Mouse (Mus musculus) layer of hippocampus, postnatal 36 days (tissue): ENCODE measurements around the gene Metap2. TPM values are rescaled to one million over a fixed set of nuclear protein-coding genes. Genes with fewer than 3 reads are reported as not detected.
"Not testable (repeated sequence)": the region's sequence is repeated elsewhere in the genome, so short reads cannot be mapped to it uniquely, and the experiment has no call there.

Experiments used
- DNase-seq, 2 experiments: peaks; one replicate each; pipeline ENCODE4 v3.0.0; 2022
- total RNA-seq, 2 experiments: library from RNA; stranded (reverse); gene quantifications; 2 replicates each; pipeline ENCODE4 v1.2.3; 2021

Metap2 gene
- total RNA-seq, 2 experiments from 2014 or later: 120 to 127 TPM

GRCm38 (mm10) chr10:93834394-93834745 lies 62.5 kb downstream of the Metap2 start:
- DNase-seq: no peak

- DNase-seq: no peak
Observed at GRCm38 (mm10) chr10:93833699-93834393, 63.0 kb downstream of the Metap2 start.

- DNase-seq: no peak
Observed at GRCm38 (mm10) chr10:93833370-93833698, 63.6 kb downstream of the Metap2 start.

GRCm38 (mm10) chr10:93832811-93833210 lies 64.1 kb downstream of the Metap2 start:
- DNase-seq: no peak

GRCm38 (mm10) chr10:93831730-93832574 lies 64.9 kb downstream of the Metap2 start:
- no peak for DNase-seq

- DNase-seq: no peak
Observed at GRCm38 (mm10) chr10:93830931-93831729, 65.8 kb downstream of the Metap2 start, which contains the start of gene Usp44. Gene Usp44 (plus strand): TSS chr10:93831555.

GRCm38 (mm10) chr10:93829898-93830831 lies 66.7 kb downstream of the Metap2 start:
- no peak for DNase-seq

- DNase-seq: peak; percentile 18 to 62
Observed at GRCm38 (mm10) chr10:93818661-93819060, 78.2 kb downstream of the Metap2 start.

- DNase-seq: no peak
Observed at GRCm38 (mm10) chr10:93813755-93814154, 83.1 kb downstream of the Metap2 start.

GRCm38 (mm10) chr10:93812774-93813415 lies 84.0 kb downstream of the Metap2 start:
- DNase-seq: peak; percentile 60 to 79

GRCm38 (mm10) chr10:93812098-93812497 lies 84.8 kb downstream of the Metap2 start:
- no peak for DNase-seq

- DNase-seq: no peak
Observed at GRCm38 (mm10) chr10:93810590-93811185, 86.2 kb downstream of the Metap2 start.

GRCm38 (mm10) chr10:93809438-93809837 lies 87.5 kb downstream of the Metap2 start:
- DNase-seq: not testable (repeated sequence)

Other genes starting within 250 kb of the Metap2 start
- not detected for gene Usp44, start 65.5 kb downstream of the Metap2 start, total RNA-seq
- 10 to 100 TPM; 61.6 to 72.6 TPM for gene Vezt, start 138.7 kb upstream of the Metap2 start, total RNA-seq
- 10 to 100 TPM in 1 of 2 experiments, 1 to 10 TPM in 1; 9.3 to 14.3 TPM for gene Fgd6, start 138.9 kb upstream of the Metap2 start, total RNA-seq